Mouse (Mus musculus) left cerebral cortex, adult 2 months (tissue): Measurements from ENCODE around the gene Hdac7. TPM values are rescaled to one million over a fixed set of nuclear protein-coding genes. Genes with fewer than 3 reads are reported as not detected.
A peak's percentile ranks its signal among the peaks of the same experiment; 100 is the strongest.

Experiments
- DNase-seq, 2 experiments: peaks; one replicate each; pipeline ENCODE4 v3.0.0; 2021 to 2022; ENCODE audit warnings: low spot score in 2 of 2, mixed read lengths in 1 of 2; ENCODE audit errors: extremely low spot score in 1 of 2
- H3K27ac ChIP-seq: fragments of 200-600 bp; 2 replicates; pipeline ENCODE4 v1.8.1; 2022
- H3K4me3 ChIP-seq: fragments of 200-600 bp; 2 replicates; pipeline ENCODE4 v1.8.1; 2022
- CTCF ChIP-seq: fragments of 200-600 bp; IDR thresholded peaks from 2 replicates; pipeline ENCODE4 v1.8.1; 2022; ENCODE audit warnings: antibody characterized with exemption, mild to moderate bottlenecking, moderate library complexity
- intact Hi-C: fragments of 180-260 bp; cut with DNase I; formaldehyde crosslinking; loops from one replicate; pipeline ENCODE4 v1.15.1; 2025
- total RNA-seq, 2 experiments: library from RNA; stranded (reverse); gene quantifications; 2 replicates each; pipeline ENCODE4 v1.2.3; 2021

The Hdac7 gene
- total RNA-seq, 2 experiments from 2014 or later: 38.4 to 41.6 TPM

DNA sequence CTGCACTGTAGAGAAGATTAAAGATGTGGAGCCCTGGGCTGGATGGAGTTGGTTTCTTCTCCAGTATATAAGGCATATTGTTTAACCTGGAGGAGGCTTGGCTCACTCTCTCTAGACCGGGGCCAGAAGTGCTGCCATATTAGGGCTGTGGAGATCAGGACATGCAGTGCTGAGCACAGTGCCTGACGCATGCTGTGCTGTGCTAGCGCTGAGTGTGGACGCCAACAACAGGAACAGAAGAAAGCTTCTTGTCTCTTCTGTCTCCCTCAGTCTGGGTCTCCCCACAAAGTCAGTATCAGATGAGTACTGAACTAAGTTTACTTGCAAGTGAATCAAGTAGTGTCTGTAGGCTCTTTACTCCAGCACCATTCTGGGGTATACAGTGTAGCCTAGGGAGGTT is 4.8 kb downstream of the Hdac7 start:
- no peak for TF ChIP-seq CTCF
- intact Hi-C loops: no loop called here
- no peak for DNase-seq
- no peak overlapping the region for H3K27ac ChIP-seq
- no peak overlapping the region for H3K4me3 ChIP-seq

DNA sequence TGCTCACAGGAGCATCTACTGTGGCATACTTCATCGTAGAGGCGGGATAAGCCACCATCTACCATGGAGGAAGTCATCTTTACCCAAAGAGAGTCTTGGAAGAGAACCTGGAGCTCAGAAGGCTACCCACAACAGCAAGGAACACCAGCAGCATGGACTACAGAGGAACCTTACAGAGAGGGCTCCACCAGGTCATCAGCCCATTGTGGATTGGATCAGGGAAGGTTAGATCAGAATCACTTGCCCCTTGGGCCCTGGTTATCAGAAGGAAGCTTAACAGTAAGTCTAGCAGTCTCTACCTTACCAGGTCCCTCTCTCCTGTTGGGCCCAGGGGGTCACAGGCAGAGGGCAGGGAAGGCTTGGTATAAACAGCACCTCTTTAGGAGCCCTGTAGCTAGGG is 5.3 kb downstream of the Hdac7 start:
- Histone ChIP-seq H3K27ac (no peak overlapping the region), H3K4me3 (no peak overlapping the region)
- intact Hi-C loops: no loop called here
- TF ChIP-seq CTCF: no peak
- no peak for DNase-seq

DNA sequence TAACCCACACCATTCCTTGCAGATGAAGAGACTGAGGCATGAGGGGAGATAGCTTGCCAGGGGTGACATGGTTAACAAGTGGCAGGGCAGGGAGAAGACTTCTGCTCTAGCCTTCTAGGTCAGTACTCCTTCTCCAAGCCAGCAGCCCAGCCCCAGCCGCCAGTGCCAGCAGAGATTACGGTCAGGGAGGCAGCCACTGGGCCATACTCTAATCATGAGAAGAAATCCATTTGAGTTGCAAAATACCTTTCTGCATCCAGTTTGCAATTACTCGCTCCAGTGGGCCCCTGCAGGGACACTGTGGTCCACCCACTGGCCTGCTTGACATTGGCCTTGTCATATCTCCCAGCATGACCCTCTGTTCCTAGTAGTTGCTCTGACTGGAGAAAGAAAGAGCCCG is 5.9 kb downstream of the Hdac7 start:
- no peak for DNase-seq
- Histone ChIP-seq H3K27ac (no peak overlapping the region), H3K4me3 (no peak overlapping the region)
- no peak for TF ChIP-seq CTCF
- intact Hi-C loops: no loop called here

DNA sequence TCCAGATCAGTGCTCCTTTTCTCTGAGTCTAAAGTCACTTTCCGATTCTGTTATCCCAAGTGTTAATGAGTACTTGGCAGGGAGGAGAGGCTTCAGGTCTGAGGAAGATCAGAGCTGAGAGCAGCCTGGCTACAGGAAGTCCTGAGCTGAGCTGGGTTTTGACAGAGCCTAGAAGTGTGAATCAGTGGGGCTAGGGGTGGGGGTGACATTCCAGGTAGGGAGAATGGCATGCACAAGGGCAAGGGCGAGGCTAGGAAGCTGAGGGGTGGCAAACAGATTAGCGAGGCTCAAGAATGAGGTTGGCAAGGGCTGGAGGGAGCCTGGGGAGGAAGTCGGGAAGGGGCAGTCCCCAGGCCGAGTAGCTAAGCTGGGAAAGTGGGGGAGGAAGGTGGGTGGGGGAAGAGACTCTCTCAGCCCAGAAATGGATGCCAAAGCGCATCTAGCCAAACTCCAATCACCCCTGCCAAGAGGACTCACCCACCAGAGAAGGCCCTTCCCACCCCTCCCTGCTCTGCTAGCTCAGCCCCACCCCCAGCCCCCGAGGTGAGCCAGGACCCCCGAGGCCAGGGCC is 6.7 kb downstream of the Hdac7 start:
- TF ChIP-seq CTCF: no peak
- no peak overlapping the region for H3K4me3 ChIP-seq
- DNase-seq: no peak
- intact Hi-C loops: no loop called here
- H3K27ac ChIP-seq: no peak overlapping the region

DNA sequence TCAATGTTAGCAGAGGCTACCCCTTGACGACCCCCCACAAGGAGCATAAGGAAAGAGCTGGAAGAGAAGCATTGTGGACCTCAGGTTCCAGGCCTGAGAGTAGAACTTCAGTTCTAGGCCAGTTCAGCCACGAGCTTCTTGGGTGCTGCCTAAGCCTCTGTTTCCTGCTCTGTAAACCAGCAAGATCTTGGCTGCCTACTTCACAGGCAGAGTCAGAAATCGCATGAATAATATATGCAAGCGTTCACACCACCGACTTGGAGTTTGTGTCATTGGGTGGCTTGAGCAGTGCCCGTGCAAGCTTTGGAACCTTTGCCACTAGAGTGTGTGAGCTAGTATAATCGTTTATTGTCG is 7.4 kb downstream of the Hdac7 start:
- no peak overlapping the region for H3K27ac ChIP-seq
- no peak for TF ChIP-seq CTCF
- no peak for DNase-seq
- intact Hi-C loops: no loop called here
- H3K4me3 ChIP-seq: no peak overlapping the region

DNA sequence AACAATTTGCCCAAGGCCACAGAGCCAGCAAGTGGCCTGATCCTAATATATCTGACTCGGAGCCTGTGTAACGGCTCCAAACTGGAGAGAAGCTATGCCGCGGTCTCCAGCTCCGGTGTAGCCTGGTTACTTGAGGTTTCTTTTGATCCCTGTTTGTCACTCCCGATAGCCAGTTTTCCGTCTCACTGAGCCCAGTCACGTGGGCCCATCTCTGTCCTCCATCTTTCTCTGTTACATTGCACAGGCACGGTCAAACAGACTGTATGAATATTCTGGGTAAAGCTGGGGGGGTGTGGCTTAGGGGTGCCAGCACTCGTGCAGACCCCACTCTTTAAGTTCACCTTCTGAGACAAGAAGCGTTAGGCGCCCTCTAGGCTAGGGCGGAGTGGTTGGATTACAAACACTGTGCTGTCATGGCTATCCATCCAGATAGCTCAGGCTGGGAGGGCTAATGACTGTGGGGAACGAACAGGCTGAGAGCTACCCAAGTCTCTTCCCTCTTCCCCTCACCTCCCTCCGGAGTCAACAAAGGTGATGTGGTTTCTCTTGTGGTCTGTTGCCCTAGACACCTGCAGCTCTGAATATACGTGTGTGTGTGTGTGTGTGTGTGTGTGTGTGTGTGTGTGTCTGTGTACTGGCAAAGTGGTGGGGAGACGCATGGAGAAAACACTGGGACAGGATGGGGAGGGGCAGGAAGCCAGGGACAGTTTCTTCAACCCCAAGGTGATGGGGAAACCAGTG is 8.0 kb downstream of the Hdac7 start:
- Histone ChIP-seq H3K27ac (no peak overlapping the region), H3K4me3 (no peak overlapping the region)
- no peak for DNase-seq
- no peak for TF ChIP-seq CTCF
- intact Hi-C loops: no loop called here

DNA sequence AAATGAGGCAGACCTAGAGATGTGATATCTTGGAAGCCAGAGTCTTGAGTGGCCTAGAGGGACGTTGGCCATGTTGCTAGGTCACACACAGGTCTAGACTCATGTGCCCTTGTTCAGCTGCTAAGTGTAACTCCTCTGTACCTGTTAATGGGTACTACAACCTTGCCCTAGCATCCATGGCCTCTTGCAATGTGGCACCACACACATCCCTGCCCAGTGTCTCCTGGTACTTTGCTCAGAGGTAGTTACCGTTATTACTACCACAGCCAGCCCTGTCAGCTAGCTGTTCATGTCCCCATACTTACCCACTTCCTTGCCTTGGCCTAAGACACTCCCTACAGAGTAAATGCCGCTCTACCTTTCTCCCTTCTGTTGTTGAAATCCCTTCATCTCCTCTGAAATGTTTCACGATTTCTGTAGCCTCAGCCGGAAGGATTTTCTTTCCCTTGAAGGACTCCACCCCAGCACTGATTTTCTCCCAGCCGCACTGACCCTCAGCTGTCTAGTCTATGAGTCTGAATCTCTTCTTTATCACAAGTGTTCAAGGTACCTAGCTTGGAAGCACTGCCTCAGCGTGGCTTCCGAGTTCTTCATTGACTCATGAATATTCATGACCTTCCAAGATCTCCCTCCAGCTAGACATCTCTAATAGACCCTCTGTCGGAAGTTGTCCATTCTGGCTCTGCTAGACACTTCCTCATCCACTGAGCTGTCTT is 11.4 kb downstream of the Hdac7 start:
- H3K4me3 ChIP-seq: no peak overlapping the region
- intact Hi-C loops: no loop called here
- TF ChIP-seq CTCF: no peak
- H3K27ac ChIP-seq: no peak overlapping the region
- no peak for DNase-seq

DNA sequence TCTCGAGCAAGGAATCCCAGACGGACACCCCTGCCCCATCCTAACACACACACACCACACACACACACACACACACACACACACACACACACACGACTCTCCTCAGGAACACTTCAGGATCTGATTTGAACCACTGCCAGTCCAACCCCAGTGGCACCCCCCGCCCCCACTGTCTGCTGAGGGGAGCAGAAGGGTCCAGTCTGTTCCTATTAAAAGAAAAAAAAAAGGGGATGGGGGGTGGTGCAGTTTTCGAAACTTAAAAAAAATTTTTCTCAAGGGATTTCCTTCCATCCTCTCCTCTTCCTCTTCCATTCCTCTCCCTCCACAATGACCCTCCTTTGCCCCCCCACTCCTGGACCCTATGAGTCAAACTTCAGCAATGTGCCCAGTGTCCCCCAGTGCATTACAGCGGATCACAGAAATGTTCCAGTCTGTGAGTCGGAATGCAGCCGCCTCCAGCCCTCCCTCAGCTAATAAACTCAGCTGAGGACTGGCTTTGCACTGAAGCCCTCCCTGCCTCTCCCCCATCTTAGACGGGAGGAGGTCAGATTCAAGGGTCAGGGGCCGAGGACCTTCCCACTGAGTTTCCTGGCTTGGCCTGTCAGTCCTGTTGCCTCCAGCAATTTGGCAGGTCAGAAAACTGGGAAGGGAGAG is 12.2 kb downstream of the Hdac7 start:
- TF ChIP-seq CTCF: no peak
- H3K27ac ChIP-seq: peak overlapping the region; percentile 95
- H3K4me3 ChIP-seq: peak overlapping the region; percentile 73
- DNase-seq: no peak
- intact Hi-C loops: loop anchor here (2.0 kb wide), 1 partner anchor 47 kb away; no protein-coding TSS in a partner anchor

DNA sequence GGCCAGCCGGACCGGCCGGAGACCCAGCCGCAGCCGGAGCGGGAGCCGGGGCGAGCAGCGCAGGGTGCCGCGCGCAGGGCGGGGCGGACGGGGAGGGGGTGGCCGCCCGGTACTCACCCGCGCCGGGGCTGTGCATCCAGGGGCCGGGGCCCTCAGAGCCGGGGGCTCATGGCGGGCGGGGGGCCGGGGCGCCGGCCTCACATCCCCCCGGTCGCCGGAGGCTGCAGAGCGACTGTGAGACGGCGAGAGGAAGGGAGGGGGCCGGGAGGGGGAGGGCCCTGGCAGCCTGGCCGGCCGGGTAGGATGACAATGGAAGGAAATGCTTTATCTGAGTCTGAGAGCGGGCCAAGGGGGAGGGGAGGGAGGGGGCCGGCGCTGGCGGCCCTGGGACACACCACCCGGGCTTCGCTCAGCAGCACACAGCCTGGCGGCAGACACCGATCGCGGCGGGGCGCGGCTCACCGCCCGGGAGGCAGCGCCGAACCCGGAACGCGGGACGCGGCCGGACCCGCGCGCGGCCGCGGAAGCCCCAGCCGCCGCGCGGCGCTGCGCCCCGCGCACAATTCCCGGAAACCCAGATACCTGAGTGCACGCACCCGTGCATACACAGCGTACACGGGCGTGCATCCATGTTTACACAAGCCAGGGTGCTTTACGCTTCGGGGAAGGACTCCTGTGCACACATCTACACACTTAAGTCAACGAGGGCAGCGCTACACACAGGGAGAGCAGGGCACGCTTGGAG is 12.9 kb downstream of the Hdac7 start:
- intact Hi-C loops: loop anchor here (2.0 kb wide), 1 partner anchor 47 kb away; no protein-coding TSS in a partner anchor
- DNase-seq: peak in 1 of 2 experiments; percentile 63
- Histone ChIP-seq H3K4me3 (peak overlapping the region; percentile 73), H3K27ac (peak overlapping the region; percentile 95)
- peak; percentile 6 for TF ChIP-seq CTCF

DNA sequence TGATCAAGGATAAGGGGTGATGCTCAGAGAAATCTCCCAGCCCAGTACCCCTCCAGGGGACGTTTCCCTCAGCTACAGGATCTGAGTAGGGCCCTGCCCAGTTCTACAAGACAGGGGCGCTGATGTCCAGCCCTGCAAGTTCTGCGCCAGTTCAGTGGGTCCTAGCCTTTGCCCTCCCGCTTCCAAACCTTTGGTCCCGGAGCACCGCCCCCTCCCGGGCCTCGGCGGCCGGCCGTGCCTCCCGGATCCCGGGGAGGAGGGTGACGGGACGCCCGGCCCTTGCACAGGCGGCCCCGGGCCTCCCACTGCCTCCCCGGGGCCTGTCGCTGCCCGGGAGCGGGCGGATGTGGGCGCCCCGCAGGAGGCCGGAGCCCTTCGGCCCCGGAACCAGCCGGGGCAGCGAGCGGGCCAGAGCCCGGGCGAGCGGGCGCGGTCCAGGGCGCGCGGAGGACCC is 13.5 kb downstream of the Hdac7 start:
- peak overlapping the region; percentile 73 for H3K4me3 ChIP-seq
- intact Hi-C loops: loop anchor here (2.0 kb wide), 1 partner anchor 46 kb away; no protein-coding TSS in a partner anchor
- TF ChIP-seq CTCF: no peak; the same call in 1 of the 2 replicates
- peak overlapping the region; percentile 95 for H3K27ac ChIP-seq
- no peak for DNase-seq

DNA sequence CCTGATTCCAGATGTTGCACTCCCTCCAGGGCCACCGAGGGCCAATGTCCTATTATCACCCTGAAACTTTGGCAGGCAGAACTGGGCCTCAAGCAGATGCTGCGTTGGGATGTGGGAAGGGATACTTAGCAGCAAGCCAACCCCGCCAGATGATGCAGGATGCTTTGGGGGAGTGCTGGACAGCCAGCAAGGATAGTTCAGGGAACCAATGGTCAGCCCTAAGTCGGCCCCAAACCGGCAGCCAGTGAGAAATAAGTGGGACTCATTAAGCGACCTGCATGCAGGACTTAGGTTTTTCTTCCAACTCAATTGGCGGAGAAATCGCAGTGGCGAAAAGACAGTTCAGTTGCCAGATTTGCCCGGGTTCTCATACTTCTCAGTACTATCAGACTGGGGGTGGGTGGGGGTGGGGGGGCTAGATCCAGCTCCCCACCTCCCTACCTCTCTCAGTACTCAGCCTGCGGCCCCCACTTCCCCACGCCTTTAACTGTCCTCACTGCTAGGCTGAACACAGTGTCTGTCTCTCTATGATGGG is 14.0 kb downstream of the Hdac7 start:
- no peak for TF ChIP-seq CTCF
- DNase-seq: no peak
- intact Hi-C loops: loop anchor here (2.0 kb wide), 1 partner anchor 46 kb away; no protein-coding TSS in a partner anchor
- peak overlapping the region; percentile 73 for H3K4me3 ChIP-seq
- peak overlapping the region; percentile 95 for H3K27ac ChIP-seq
